ENCODE assay signal across 8 mouse cellular contexts in genomic region chr2:35214881-35215358, GRCm38 (mm10). TPM values are rescaled to one million over a fixed set of nuclear protein-coding genes. Genes with fewer than 3 reads are reported as not detected.
DNase-seq lines count a peak whose midpoint lies in the region; ATAC-seq and TF ChIP-seq lines count a peak whose summit lies in the region.

No protein-coding gene starts in this region.

- DNase-seq in ZHBTc4 (ENCODE audit: low read depth, low spot score): peak; percentile 80
- DNase-seq in gastrocnemius, postnatal 10 days: peak; percentile 85
- DNase-seq in induced T-regulatory cell, adult 2 months (ENCODE audit: low read depth): peak; percentile 80
- peak; percentile 80 to 83 for DNase-seq in left cerebral cortex, postnatal 10 days (ENCODE audit: extremely low spot score in 1 of 2, low spot score in 2 of 2)
- peak; percentile 70 for DNase-seq in right cerebral cortex, postnatal 14 days
- DNase-seq in urinary bladder, postnatal 36 days (ENCODE audit: low spot score in 2 of 2): peak; percentile 85 to 86

- ATAC-seq in megakaryocyte-erythroid progenitor cell, adult 5-6 weeks (replicated peaks; ENCODE audit: low FRiP score, low TSS enrichment, poor library complexity, severe bottlenecking): peak; percentile 59

- no peak for TF ChIP-seq POLR2A in cortical plate, adult 2 months (IDR thresholded peaks at IDR 0.05; ENCODE audit: extremely low read depth, insufficient read depth, low read length)

- no peak overlapping the region for H3K4me3 ChIP-seq in cortical plate, adult 2 months (ENCODE audit: insufficient read depth, low read length)

- intact Hi-C loops in left cerebral cortex, postnatal 10 days (cut with DNase I): loop anchor here (5.0 to 10.0 kb wide), 2 partner anchors 52 to 180 kb away; partner anchors contain the start of gene 4930402F06Rik

- no peaks in the 10 kb centered on the region; the same call in 1 of the 2 replicates for H3K4me1 ChIP-seq in cortical plate, adult 2 months (ENCODE audit: control insufficient read depth, insufficient read depth, low read length)

- H3K27ac ChIP-seq in cortical plate, adult 2 months (ENCODE audit: insufficient read depth, low read length): no peak overlapping the region

- TF ChIP-seq CTCF in cortical plate, adult 2 months (IDR thresholded peaks at IDR 0.05; ENCODE audit: extremely low read depth, insufficient read depth, low read length): peak; percentile 83

RNA-seq across cellular contexts. Expression of gene Rab14, which starts 14.0 kb away (rescaled TPM):
- polyA plus RNA-seq in cortical plate, adult 2 months (2012; rRNA removed): 166 and 169 TPM in 2 replicates
- 100 to 1,000 TPM in 1 of 2 experiments, 10 to 100 TPM in 1; 86.9 to 104 TPM for total RNA-seq in gastrocnemius, postnatal 10 days (2021)
- 100 to 1,000 TPM; 218 to 225 TPM for total RNA-seq in left cerebral cortex, postnatal 10 days (2021)
- 97.8 and 106 TPM in 2 replicates for total RNA-seq in megakaryocyte-erythroid progenitor cell, adult 5-6 weeks (2014; fragmentation: Nextera tagmentation)
- 92.0 and 129 TPM in 2 replicates for total RNA-seq in megakaryocyte-erythroid progenitor cell, adult 5-6 weeks (2017)

RNA-seq across cellular contexts. Expression of gene Gsn, which starts 41.3 kb away (rescaled TPM):
- 96.0 and 134 TPM in 2 replicates for polyA plus RNA-seq in cortical plate, adult 2 months (2012; rRNA removed)
- total RNA-seq in gastrocnemius, postnatal 10 days (2021): 100 to 1,000 TPM; 209 to 218 TPM
- total RNA-seq in left cerebral cortex, postnatal 10 days (2021): 10 to 100 TPM; 28.3 to 36.7 TPM
- 15.8 and 16.1 TPM in 2 replicates for total RNA-seq in megakaryocyte-erythroid progenitor cell, adult 5-6 weeks (2014; fragmentation: Nextera tagmentation)
- total RNA-seq in megakaryocyte-erythroid progenitor cell, adult 5-6 weeks (2017): 3.7 and 5.2 TPM in 2 replicates

Comparison
In these comparisons a context has a peak if more than half of its experiments do, and no peak if none do; other contexts are left out.
1. RNA of gene Gsn, which starts 41.3 kb away (total RNA-seq): 209 to 218 TPM in gastrocnemius, postnatal 10 days; 28.3 to 36.7 TPM in left cerebral cortex, postnatal 10 days and 3.7 to 16.1 TPM in megakaryocyte-erythroid progenitor cell, adult 5-6 weeks; every median in the first group is over 4 times any median in the second.
2. Peak in every context shown above with its lines, with median percentiles within 50 percentile points of each other: DNase-seq.